Mouse (Mus musculus) kidney, adult 18-20 months (tissue): ENCODE measurements around the gene Cdc42bpa.
A peak's percentile ranks its signal among the peaks of the same experiment; 100 is the strongest.

Experiments used
- DNase-seq: peaks from one replicate; pipeline ENCODE4 v3.0.0; 2021

Gene Cdc42bpa

DNA sequence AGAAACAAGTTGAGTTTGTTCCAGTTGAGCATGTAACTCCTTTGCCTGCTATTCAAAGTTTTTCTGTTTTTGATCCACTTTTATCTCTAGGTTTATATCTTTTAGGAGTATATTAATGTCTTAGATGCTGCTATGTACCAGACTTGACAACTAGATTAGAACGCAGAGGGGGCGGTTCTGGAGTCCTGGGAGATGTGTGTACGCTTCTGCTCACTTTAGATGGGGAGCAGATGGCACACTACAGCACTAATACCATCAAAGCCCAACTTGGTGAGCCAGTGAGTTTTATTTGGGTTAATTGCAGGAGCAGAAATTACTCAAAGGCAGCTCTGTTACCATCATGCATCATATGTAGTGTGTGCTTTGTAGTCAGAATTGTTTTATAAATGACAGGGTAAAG, 77.2 kb downstream of the Cdc42bpa start:
- DNase-seq, result no peak

DNA sequence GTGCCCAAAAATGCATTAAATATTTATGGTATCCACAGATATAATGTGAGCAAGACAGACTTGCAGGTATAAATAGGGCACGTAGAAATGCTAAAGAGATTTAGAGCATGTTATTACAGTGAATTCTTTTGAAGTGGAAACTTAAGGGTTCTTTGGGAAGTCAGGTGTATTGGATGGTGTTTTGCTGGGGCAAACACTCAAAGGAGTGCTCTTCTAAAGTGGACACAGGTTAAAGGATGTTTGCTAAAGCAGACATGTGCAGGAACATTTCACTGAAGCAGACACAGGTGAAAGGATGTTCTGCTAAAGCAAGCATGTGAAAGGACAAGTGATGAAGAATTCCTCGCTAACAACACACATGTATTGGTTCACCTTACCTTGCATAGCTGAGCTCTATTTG, 83.9 kb downstream of the Cdc42bpa start:
- no peak for DNase-seq

DNA sequence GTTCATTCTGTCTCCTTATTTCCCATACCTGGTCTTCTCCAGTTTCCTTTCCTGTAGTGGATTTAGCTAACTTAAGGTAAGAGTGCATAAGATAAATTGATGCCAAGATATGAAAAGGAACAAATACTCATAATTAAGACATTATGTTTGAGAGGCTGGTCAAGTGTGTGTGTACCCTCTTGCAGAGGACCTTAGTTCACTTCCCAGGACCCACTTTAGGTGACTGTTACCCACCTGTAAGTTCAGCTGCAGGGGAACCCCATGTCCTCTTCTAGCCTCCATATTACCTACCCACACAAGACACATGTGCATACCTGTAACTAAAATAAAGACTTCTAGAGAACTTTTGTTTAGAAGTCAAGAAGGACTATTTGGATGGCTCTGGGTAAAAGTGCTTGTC, 84.9 kb downstream of the Cdc42bpa start:
- no peak for DNase-seq

DNA sequence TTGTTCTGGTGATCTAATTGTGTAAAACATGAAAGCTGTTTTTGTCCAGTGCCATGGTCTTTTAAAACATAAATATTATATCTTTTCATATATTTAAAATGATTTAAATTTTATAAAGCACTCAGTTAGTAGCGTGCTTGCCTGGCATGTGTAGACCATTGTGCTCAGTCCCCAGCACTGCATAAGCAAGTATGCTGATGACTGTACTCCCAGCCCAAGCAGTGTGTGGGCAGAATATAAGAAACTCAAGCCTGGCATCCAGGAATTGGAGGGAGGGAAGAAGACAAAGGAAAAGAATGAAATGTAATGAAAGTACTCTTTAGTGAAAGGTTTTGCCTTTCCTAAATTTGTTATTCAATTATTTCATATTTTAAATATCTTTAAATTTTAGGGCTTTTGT, 128.9 kb downstream of the Cdc42bpa start:
- DNase-seq, result no peak

DNA sequence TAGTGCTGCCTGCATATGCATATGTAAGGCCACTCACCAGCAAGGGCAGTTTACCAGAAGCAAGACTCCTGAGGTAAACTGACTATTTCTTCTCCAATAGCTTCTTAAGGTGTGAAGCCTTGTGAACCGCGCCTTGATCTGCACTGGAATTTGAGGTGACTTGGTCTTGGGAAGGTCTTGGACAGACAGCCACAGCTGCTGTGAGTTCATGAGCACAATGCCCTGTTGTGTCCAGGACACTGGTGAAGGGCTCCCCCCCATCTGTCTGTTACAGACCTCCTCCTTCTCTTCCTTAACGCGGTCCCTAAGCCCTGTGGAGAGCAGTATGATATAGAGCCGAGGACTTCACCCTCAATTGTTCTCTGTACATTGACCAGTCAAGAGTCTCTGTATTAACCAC, 138.2 kb downstream of the Cdc42bpa start:
- DNase-seq, result no peak

DNA sequence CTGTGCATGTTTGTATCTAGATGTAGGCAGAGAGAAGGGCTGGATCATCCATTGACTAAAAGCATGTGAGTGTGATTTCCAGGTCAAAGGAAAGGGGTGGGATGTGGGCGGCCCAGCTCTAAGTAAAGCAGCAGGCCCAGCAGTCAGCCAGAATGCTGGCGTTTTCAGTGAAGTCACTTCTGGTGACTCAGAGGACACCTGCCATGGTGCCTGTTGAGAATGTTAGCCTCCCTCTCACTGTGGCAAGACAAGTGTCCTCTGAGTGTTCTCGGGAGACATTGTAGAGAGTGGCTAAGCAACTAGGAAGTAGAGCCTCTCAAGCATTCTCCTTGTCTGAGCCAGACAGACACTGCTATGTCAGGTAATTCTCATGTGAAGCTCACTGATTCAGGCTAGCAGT, 144.3 kb downstream of the Cdc42bpa start:
- no peak for DNase-seq

DNA sequence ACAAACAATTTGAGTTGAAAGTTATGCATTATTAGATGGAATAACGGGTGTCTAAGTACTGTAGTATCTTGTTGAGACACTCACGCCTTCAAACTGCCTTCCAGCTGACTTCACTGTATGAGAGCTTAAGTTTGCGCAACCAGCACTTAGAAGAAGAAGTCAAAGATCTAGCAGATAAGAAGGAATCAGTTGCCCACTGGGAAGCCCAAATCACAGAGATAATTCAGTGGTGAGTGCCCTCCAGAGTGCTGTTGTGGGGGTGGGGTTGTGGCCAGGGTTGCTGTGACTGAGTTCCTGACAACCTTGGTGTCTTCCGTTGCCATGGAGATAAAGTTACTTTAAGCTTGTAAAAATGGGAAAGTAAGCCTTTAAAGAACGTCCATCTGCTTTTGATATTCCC, 148.8 kb downstream of the Cdc42bpa start:
- DNase-seq, result no peak

DNA sequence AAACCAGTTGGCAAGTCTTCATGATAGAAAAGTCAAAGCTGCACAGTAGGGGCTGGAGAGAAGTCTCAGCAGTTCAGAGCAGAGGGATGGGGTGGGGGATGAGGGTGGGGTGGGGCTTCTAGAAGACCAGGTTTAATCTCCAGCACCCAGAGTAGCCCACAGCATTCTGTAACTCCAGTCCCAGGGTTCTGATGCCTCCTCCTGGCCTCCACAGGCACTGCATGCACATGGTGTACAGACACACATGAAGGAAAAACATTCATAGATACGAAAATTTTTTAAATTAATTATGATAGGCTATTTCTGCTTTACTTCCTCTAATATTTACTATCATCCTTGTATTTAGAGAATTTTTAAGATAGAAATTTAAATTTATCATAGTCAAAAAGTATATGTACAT, 156.3 kb downstream of the Cdc42bpa start:
- DNase-seq, result peak; percentile 13

DNA sequence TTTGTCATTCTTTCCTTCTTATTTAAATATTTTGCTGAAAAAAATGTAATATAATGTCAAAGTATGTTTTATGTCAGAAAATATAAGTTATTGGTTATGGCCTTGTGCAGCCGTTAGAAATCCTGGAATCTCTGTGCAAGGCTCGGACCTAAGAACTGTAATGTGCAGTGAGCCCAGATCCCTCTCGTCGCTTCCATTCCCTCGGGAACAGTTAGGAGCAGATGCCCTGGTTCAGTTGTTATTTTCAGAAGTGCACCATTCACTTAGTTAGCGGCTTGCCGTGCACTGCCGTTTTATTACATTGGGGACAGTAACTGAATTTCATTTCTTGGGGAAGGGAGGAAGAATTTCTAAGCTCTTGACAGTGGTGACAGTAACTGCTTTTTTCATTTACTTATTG, 158.0 kb downstream of the Cdc42bpa start:
- DNase-seq, result no peak

DNA sequence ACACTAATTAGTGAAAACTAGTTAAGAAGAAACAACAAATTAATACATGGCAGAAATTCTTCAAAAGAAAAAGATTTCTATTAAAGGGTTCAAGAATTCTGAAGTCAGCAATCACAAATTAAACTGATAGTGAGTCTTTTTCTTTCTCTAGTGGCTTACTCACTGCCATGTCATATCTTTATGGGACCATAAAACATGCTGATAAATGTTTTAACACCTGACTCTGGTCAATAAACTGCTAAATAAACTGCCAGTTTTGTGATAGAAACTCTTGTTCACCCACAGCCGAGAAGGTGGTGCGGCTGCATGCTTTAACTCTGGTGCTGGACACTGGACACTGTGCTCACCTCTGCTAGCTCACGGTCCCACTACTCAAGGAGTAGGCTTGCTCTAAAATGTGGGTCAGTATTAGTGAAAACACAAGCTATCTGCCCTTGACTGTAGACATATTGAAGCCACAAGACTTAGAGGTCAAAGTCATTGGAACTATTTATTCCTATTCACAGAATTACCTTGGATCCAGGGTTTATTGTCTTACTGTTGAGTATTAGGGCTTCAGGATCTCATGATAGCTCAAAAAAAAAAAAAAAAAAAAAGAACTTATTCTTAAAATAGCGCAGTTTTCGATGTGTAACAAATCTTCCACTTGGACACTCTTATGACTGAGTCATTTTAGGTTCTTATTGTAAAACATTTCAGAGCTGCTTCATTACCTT, 168.0 kb downstream of the Cdc42bpa start:
- DNase-seq, result no peak

DNA sequence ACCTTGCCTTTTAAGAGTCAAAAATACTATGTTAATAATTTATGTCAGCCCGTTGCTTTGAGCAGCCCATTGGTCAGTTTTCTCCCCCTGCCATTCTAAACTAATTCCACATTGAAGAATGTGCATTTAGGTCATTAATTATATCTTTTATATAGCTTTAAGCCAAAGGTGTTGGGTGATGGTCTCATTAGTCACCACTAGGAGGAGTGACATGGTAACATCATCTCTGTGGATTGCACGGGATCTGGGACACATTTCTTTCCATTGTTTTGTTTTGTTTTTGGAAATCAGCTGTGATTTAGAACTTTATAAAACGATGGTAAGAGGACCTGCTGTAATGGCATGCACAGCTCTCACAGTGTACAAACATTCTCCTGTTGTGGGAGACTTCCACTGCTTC, 171.1 kb downstream of the Cdc42bpa start:
- no peak for DNase-seq

DNA sequence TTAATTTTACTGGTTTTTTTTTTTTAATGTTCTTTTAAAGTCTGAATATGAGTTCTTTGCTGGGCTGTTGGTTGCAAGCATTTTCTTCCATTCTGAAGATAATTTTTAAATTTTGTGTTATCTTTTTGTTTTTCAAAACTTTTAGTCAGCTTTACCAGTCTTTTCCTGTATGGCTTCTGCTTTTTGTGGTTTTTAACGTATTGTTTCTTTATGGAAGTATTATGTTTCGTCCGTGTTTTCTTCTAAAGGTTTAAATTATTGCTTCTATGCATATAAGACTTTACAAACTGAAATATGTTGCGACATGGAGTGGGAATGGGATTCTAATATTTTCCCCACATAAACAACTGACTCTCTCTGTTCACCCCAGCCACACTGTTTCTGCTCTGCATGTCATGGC, 171.9 kb downstream of the Cdc42bpa start:
- no peak for DNase-seq

DNA sequence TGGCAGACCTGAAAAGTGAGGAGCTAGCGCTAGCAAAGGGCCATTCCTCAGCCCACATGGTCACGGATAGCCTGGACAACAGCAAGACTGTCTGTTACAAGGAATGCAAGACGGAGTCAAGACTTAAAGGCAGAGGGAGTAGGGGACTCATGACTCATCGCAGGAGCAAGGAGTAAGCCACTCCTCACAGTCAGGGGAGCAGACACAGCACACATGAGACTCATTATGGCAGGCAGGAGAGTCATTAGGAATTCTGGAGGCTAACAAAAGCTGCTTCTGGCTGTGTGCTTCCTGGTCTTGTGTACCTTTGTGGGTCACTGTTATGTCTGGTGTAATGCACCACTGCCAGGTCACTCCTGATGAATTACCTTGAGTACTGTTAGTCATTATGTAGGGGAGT, 178.9 kb downstream of the Cdc42bpa start:
- DNase-seq, result no peak

DNA sequence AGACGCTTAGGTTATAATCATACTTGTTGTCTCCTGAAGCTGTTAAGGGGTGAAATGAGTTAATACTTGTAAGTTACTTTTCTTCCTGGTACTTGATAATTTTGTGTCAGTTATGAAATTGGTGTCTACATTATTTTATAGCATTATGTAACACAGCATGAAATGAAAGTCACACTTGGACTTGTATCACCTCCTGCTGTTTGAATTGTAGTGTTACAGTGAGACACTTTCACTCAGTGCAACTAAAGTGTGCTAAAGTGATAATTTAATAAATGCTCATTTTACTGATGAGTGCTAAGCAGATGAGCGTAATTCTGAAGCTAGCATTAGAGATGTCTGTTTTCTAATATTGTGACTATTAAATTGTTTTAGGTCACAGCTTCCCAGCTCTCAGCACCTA, 180.7 kb downstream of the Cdc42bpa start:
- no peak for DNase-seq

DNA sequence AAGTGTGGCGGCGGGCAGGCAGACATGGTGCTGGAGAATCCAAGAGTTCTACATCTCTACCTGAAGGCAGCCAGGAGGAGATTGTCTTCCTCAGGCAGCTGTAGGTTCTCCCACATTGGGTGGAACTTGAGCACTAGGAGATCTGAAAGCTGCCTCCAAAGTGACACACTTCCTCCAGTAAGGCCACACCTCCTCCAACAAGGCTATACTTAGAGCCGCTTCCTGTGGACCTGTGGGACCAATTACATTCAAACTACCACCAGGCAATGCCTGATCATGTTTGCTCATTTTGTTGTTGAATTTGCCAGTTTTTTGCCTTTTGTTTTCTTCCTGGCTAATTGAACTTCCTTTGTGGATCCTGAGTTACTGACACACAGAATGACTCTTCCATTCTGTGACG, 187.8 kb downstream of the Cdc42bpa start:
- DNase-seq, result no peak

DNA sequence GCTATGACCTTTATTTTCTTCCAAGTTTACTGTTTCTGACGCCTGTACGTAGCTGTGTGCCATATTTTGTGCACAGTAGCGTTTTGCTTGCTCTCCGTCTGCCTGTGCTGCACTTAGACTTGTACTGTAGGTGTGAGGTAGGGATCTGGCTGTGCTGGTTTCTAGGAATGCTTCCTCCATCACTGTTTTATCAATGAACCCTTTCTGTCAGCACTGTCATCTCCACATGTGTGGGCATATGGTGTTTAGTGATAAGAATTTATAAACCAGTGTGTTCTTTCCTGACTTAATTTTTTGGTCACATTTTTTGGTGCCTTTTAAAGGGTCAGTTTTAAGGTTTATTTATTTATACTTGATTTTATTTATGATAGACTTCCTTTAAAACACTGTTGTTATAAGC, 188.3 kb downstream of the Cdc42bpa start:
- no peak for DNase-seq

DNA sequence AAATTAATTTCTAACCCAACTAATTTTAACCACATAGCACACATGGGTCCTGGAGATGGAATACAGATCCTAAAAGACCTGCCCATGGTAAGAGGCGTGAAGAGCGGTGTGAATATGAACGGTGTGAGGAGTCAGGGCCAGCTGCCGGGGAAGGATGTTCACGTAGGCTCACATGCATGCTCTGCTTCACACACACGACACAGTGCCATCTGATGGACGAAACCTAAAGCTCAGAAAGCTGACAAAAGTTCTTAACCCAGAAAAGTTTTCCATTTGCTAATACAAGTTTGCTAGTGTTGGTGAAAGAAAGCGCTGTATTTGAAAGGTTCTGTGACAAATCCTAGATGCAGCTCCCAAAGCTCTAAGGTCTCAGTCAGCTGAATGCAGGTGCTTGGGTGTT, 190.9 kb downstream of the Cdc42bpa start:
- DNase-seq, result no peak

DNA sequence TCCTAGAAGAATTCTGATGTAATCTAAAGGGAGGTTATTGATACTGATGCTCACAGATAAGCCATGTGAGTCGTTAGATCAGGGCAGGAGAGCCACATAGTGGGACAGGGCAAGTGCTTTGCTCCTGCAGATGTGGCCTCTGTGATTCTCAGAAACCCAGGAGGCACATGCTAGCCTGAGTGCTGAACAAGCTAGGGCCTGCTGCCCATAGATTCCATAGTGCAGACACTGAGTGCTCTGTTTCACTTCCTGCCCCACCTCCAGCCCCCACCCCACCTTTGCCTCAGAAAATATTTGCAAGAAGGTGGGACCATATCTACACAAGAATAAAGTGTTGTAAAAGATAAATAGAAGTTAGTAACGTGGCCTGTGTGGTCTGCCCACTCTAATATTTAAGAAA, 198.4 kb downstream of the Cdc42bpa start:
- no peak for DNase-seq

DNA sequence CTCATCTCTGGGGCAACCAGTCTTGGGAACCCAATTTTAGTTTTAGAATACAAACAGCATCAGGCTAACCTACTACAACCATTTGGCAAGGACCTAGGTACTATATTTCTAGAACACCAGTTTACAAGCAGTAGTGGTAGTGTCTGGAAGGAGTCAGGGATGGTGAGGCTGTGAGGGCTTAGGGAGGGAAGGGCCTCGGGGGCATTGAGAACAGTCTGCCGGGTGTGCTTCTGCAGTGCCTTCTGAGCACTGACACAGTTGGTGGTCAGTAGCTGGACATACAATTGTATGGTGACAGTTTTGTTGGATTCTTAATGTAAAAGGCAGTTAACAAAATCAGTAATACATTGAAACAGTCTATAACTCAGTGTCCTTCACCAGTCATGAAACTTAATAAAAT, 200.3 kb downstream of the Cdc42bpa start:
- no peak for DNase-seq

DNA sequence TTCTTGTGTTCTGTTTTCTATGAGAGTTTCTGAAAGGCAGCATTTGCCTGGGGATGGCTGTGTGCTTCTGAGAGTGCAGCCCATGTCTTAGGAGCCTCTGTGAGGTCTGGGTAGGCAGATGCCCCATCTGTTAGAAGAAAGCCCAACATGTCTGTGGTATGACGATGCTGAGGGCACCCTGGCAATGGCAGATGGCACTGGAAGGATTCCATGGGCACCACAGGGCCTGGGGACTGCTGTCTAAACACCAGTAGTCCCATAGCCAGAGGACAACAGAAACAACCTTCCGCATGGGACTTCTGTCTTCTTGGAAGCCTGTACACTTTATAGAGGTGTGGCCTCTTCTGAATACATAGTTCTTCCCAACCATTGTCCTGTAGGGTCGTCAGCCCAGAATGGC, 200.9 kb downstream of the Cdc42bpa start:
- DNase-seq, result no peak

DNA sequence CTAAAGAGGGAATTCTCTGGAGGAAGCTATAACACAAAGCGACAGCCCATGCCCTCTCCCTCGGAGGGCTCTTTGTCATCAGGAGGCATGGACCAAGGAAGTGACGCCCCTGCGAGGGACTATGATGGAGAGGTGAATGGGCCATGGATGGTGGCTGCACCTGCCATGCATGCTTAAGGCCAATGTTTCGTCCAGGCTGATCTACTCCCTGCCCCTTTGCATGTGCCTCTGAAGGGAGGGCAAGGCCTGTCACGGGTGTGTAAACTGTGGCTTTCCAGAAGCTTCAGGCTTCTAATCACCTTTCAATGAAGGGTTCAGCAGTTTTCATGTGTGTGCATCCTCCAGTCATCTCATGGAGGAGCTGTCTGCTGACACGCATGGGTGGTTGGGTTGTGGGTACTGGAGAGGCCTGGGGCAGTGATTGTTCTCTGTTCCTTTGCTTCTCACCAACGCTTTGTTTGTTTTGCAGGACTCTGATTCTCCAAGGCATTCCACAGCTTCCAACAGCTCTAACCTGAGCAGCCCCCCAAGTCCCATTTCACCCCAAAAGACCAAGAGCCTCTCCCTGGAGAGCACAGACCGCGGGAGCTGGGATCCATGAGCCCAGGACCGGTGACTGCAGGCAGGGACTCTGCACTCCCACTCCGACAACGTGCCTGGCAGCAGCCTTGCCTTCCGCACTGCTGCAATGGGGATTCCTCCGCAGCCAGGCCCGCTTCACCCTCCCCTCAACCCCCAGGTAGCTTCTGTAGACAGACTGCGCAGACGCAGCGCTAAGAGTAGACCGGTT, 201.5 kb downstream of the Cdc42bpa start:
- DNase-seq, result no peak

DNA sequence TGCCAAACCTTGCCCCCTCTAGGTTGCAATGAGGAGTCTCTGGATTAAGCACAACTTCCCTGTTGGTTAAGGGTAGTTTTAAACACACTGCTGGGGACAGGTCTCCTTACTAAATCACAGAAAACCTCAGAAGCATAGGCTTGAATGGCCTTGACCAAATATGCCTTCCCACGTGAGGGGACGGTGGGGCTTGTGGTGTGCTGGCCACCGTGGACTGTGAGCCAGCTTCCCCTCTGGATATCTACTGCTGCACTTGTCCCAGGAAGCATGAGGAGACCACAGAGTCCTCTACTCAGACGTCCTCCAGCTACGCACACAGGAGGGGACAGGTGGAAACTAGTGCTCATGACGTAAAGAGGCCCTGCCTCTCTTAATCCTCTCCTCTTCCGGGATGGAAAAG, 202.7 kb downstream of the Cdc42bpa start:
- no peak for DNase-seq

DNA sequence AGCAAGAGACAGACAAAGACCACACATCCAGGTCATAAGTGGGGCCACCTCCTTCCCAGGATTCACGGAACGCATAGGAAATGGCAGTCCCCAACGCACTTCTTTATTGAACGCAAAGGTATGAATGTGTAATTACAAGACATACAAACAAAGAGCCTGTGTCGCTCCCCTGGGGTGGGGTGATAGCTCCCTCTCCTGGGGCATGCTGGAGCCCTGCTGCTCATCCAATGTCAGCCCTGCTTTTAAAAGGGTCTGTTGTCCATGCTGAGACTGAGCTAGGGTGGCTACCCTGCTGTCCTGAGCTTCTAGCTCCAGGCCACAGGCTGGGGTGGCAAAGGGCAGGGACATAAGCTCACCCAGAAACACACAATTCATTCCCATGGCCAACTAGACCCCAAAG, 206.3 kb downstream of the Cdc42bpa start:
- peak; percentile 2 for DNase-seq

DNA sequence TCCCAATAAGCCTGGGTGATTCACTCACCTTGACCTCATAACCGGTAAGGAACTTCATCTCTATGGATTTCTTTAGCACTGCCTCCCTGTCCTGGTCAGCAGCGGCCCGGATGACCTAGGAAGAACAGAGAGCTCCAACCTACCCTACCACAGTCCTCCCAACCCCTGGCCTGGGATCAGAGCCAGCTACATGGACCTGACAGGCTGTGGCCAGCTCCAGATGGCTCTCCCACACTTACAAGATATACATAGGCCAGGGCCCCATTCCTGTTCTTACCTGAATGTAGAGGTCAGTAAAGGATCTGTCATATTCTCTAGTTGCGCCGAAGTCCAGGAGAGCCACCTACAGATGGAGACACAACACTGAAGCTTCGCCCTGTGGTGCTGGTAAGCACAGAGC, 208.0 kb downstream of the Cdc42bpa start:
- DNase-seq, result peak; percentile 9

DNA sequence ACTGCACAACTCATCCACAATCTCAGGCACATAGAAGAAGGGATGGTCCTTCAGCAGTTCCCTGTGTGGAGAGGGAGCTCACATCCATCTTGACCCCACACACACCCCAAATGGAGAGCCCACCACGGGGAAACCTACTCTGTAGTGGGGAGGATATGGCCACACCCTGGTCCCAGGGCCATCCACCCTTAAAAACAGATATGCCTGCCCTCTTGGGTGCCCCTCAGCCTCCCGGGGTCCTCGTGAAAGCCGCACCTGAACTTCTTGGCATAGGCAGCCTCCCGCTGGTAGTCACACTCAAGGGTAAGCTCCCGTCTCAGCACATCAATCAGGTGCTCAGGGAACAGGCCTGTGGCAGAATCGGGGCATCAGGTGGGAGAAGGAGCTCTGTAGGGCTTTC, 208.9 kb downstream of the Cdc42bpa start:
- DNase-seq, result peak; percentile 2
